Mouse (Mus musculus) midbrain, embryonic 16.5 days (tissue): ENCODE measurements at regions not wholly inside any gene's neighbourhood (a gene's known extent, or its start where the extent isn't known, plus 50 kb on each side); places are given as distances from the start of the nearest gene placed in this dataset.
A peak's percentile ranks its signal among the peaks of the same experiment; 100 is the strongest.

Experiments
- ATAC-seq: fragments of 200-750 bp; cut with Nextera tagmentation; 2 replicates; pipeline ENCODE4 v1.8.0; 2017; ENCODE audit warnings: moderate TSS enrichment
- H3K27ac ChIP-seq: fragments of 300-500 bp; sonication (generic); 2 replicates; pipeline ENCODE4 v1.5.1; 2014; ENCODE audit warnings: mild to moderate bottlenecking, low read length, mixed read lengths
- H3K27me3 ChIP-seq: fragments of 300-500 bp; sonication (generic); 2 replicates; pipeline ENCODE4 v1.6.1; 2014; ENCODE audit warnings: low read depth, low read length, mixed read lengths; ENCODE audit not compliant: control insufficient read depth, insufficient read depth
- H3K36me3 ChIP-seq: fragments of 300-500 bp; sonication (generic); 2 replicates; pipeline ENCODE4 v1.6.1; 2014; ENCODE audit warnings: mild to moderate bottlenecking, low read length, moderate library complexity, mixed read lengths; ENCODE audit not compliant: control insufficient read depth, insufficient read depth
- H3K4me1 ChIP-seq: fragments of 300-500 bp; sonication (generic); 2 replicates; pipeline ENCODE4 v1.6.1; 2014; ENCODE audit warnings: mild to moderate bottlenecking, low read length, mixed read lengths; ENCODE audit not compliant: control insufficient read depth, insufficient read depth
- H3K4me2 ChIP-seq: fragments of 300-500 bp; sonication (generic); 2 replicates; pipeline ENCODE4 v1.6.1; 2014; ENCODE audit warnings: mild to moderate bottlenecking, low read length, mixed read lengths
- H3K4me3 ChIP-seq: fragments of 300-500 bp; sonication (generic); 2 replicates; pipeline ENCODE4 v1.5.1; 2014; ENCODE audit warnings: low read depth, mild to moderate bottlenecking, low read length, moderate library complexity, mixed read lengths
- H3K9ac ChIP-seq: fragments of 300-500 bp; sonication (generic); 2 replicates; pipeline ENCODE4 v1.6.1; 2014; ENCODE audit warnings: low read depth, low read length, mixed read lengths
- H3K9me3 ChIP-seq: fragments of 300-500 bp; sonication (generic); replicated peaks from 2 replicates; pipeline ENCODE4 v1.6.1; 2014; ENCODE audit warnings: mild to moderate bottlenecking, low read length, mixed read lengths; ENCODE audit not compliant: control insufficient read depth, poor library complexity, severe bottlenecking
- WGBS: fragments of 180-500 bp; shearing (Covaris S2); extraction: QIAGEN DNeasy Blood & Tissue Kit; methylation state at CpG from one replicate; pipeline ENCODE4 v1.1.7; 2014; 5-methylcytosine and 5-hydroxymethylcytosine counted together

DNA sequence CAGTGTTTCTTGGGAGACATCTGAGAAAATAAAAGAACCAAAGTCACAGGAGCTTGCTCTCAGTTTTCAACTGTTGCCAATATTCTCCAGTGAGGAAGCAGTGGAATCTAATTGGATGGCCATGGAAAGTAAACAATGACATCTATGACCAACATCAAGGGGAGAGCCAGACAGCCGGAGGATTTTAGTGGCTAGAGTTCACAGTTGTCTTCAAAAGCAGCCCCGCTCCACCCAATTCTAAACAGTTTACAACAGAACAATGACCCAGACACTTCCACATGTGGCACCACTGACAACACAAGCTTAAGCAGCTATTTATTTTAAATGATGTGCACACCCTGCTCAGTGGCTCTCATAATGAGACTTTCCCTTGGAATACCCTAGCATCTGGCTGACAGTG is 317.5 kb upstream of the Isx start:
- H3K9ac ChIP-seq = no peak overlapping the region
- H3K4me3 ChIP-seq = no peak overlapping the region
- ATAC-seq = no peak
- no peaks in the 10 kb centered on the region for H3K9me3 ChIP-seq
- no peaks in the 10 kb centered on the region for H3K27me3 ChIP-seq
- H3K36me3 ChIP-seq = no peaks in the 10 kb centered on the region
- no peaks in the 10 kb centered on the region for H3K4me1 ChIP-seq
- no peak overlapping the region for H3K4me2 ChIP-seq
- 71% methylated on average over 2 of the region's 2 CpGs for WGBS
- no peak overlapping the region for H3K27ac ChIP-seq

DNA sequence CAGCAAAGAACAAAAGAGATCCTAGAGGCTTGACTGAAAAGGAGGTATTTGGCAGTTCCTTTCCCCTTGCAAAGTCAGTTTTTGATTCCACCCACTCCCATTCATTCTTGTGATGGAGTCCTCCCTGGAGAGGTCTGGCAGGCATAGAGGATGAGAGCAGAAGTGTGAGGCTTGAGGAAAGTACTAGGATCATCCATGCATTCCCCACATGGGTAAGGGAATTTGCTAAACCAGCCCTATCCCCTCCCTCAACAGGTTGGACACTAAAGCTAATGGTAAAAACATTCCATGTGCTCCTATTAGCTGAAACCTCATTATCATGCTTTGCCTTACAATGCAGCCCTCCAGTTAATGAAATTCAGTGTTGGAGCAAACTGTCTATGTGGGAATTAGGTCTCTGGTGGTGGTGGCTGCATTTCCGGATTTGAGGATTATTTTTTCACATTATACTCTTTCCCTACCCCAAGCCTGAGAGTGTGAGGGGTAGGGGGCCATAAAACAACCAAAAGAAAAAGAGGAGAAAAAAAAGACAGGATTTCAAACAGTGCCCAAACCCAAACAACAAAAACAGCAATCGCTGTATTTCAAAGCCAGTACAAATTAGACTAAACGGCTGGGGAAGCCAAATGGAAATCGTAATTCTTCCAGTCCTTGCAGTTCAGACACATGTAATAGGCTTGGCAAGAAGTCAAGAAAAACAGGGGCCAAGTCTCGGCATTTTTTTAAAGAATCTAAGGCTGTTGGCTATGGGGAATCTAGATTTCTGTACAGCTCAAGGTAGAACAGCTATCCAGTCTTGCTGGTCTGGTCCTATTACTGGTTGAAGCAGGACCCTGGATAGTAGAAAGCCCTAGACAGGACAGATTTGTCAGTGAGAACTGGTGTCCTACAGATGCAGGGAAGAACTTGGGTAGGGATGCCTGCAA is 315.2 kb upstream of the Isx start:
- Histone ChIP-seq H3K4me1 (no peaks in the 10 kb centered on the region), H3K4me3 (no peak overlapping the region), H3K36me3 (no peaks in the 10 kb centered on the region), H3K9me3 (no peaks in the 10 kb centered on the region), H3K4me2 (no peak overlapping the region), H3K27me3 (no peaks in the 10 kb centered on the region), H3K27ac (no peak overlapping the region), H3K9ac (no peak overlapping the region)
- WGBS = 43% methylated on average over 5 of the region's 5 CpGs
- ATAC-seq = peak; percentile 51

DNA sequence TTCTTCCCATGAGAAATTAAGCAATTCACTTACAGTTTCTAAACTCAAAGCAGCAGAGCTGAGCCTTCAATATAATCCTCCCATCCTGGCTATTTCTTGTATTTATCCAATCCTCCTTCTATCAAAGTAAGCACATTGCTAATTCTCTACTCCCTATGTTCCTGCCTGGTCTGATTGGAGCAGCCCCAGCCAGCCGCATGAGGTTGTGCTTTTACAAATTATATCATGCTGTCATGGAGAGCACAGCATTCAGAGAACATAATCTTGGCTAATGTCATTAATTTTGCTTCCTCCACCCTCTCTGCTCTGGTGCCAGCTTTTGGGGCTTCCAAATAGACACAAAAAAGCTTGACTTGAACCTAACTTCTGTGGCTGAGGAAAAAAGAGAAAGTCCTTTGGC is 311.9 kb upstream of the Isx start:
- no peaks in the 10 kb centered on the region for H3K27me3 ChIP-seq
- no peaks in the 10 kb centered on the region for H3K4me1 ChIP-seq
- H3K9me3 ChIP-seq = no peaks in the 10 kb centered on the region
- H3K4me2 ChIP-seq = no peak overlapping the region
- no peak overlapping the region for H3K4me3 ChIP-seq
- H3K27ac ChIP-seq = no peak overlapping the region
- 55% methylated on average over 1 of the region's 1 CpGs for WGBS
- H3K9ac ChIP-seq = no peak overlapping the region
- H3K36me3 ChIP-seq = no peaks in the 10 kb centered on the region
- no peak for ATAC-seq
